Mouse (Mus musculus) limb, embryonic 14.5 days (tissue): ENCODE results near the gene Jmjd8. TPM values are rescaled to one million over a fixed set of nuclear protein-coding genes. Genes with fewer than 3 reads are reported as not detected.

Source experiments
- ATAC-seq: fragments of 200-750 bp; cut with Nextera tagmentation; 2 replicates; pipeline ENCODE4 v1.8.0; 2017; ENCODE audit warnings: low read depth, moderate number of reproducible peaks, moderate TSS enrichment; ENCODE audit not compliant: low FRiP score
- DNase-seq: peaks from one replicate; pipeline ENCODE4 v3.0.0-alpha.2; 2015; ENCODE audit warnings: low spot score
- H3K27ac ChIP-seq: fragments of 300-500 bp; sonication (generic); replicated peaks from 2 replicates; pipeline ENCODE4 v1.5.1; 2014; ENCODE audit warnings: low read depth, mild to moderate bottlenecking, low read length, moderate library complexity, mixed read lengths
- H3K27me3 ChIP-seq: fragments of 300-500 bp; sonication (generic); 2 replicates; pipeline ENCODE4 v1.6.1; 2014; ENCODE audit warnings: low read length, mixed read lengths; ENCODE audit not compliant: control insufficient read depth, insufficient read depth
- H3K36me3 ChIP-seq: fragments of 300-500 bp; sonication (generic); 2 replicates; pipeline ENCODE4 v1.6.1; 2014; ENCODE audit warnings: mild to moderate bottlenecking, low read length, moderate library complexity, mixed read lengths; ENCODE audit not compliant: control insufficient read depth, insufficient read depth
- H3K4me1 ChIP-seq: fragments of 300-500 bp; sonication (generic); 2 replicates; pipeline ENCODE4 v1.6.1; 2014; ENCODE audit warnings: antibody characterized with exemption, low read length, mixed read lengths; ENCODE audit not compliant: control insufficient read depth, insufficient read depth
- H3K4me2 ChIP-seq: fragments of 300-500 bp; sonication (generic); replicated peaks from 2 replicates; pipeline ENCODE4 v1.6.1; 2014; ENCODE audit warnings: low read depth, mild to moderate bottlenecking, low read length, moderate library complexity; ENCODE audit not compliant: severe bottlenecking
- H3K4me3 ChIP-seq: fragments of 300-500 bp; sonication (generic); replicated peaks from 2 replicates; pipeline ENCODE4 v1.5.1; 2014; ENCODE audit warnings: low read length
- H3K9ac ChIP-seq: fragments of 300-500 bp; sonication (generic); 2 replicates; pipeline ENCODE4 v1.6.1; 2014; ENCODE audit warnings: mild to moderate bottlenecking, low read depth, low read length, moderate library complexity; ENCODE audit not compliant: severe bottlenecking
- H3K9me3 ChIP-seq: fragments of 300-500 bp; sonication (generic); 2 replicates; pipeline ENCODE4 v1.6.1; 2016; ENCODE audit warnings: low read length; ENCODE audit not compliant: control insufficient read depth
- POLR2A ChIP-seq: fragments of 200-500 bp; IDR thresholded peaks from 2 replicates; pipeline ENCODE4 v1.8.0; 2012; ENCODE audit warnings: inconsistent platforms, mild to moderate bottlenecking, moderate library complexity, borderline replicate concordance; ENCODE audit not compliant: insufficient read depth, insufficient read length; ENCODE audit errors: extremely low read depth
- WGBS: fragments of 180-500 bp; shearing (Covaris S2); extraction: QIAGEN DNeasy Blood & Tissue Kit; methylation state at CpG from one replicate; pipeline ENCODE4 v1.1.7; 2014; 5-methylcytosine and 5-hydroxymethylcytosine counted together
- polyA plus RNA-seq, 2 experiments: library from polyadenylated mRNA; depleted of rRNA in 1 of 2; stranded (reverse) in 1 of 2; unstranded in 1 of 2; fragments of >200 nt; fragmentation: Nextera tagmentation in 1 of 2; extraction: Ambion mirVana in 1 of 2; gene quantifications; 2 replicates each; pipeline versions ENCODE4 v1.2.1 to v1.2.3; 2012 to 2014

Gene Jmjd8
- polyA plus RNA-seq, 2 experiments: 41.5 to 64.4 TPM

DNA sequence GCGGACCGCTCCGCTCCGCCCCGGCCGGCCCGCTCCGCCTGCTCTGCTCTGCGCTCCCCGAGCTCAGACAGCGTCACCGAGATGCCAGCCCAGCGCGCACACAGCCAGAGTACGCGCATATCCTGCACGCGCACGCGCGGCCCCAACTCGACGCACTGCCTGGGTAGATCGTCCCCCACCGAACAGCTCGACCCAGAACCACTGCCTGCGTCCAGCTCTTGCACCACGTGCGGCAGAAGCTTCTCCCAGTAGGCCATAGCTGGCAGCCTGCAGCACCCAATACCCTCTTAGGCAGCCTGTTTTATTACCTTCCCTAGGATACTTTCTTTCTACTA lies 8.4 kb downstream of the Jmjd8 start, which contains the start of gene Rhbdl1:
Gene Rhbdl1, minus strand, starts transcription at position 220 of the 335 bp plus-strand sequence.
- peaks cover 51% of the 10 kb centered on the region for H3K36me3 ChIP-seq
- peak within 1 kb of the TSS; percentile 53 for H3K9ac ChIP-seq
- H3K4me2 ChIP-seq: peak within 1 kb of the TSS; percentile 75
- ATAC-seq (peak; percentile 6), DNase-seq (no peak)
- WGBS: 0% methylated on average over 6 of the region's 29 CpGs
- H3K4me1 ChIP-seq: peaks cover 35% of the 10 kb centered on the region
- TF ChIP-seq POLR2A: no peak
- peak within 1 kb of the TSS; percentile 34 for H3K4me3 ChIP-seq
- no peak within 1 kb of the TSS; the same call in 1 of the 2 replicates for H3K27ac ChIP-seq
- no peaks in the 10 kb centered on the region for H3K27me3 ChIP-seq
- H3K9me3 ChIP-seq: no peaks in the 10 kb centered on the region

DNA sequence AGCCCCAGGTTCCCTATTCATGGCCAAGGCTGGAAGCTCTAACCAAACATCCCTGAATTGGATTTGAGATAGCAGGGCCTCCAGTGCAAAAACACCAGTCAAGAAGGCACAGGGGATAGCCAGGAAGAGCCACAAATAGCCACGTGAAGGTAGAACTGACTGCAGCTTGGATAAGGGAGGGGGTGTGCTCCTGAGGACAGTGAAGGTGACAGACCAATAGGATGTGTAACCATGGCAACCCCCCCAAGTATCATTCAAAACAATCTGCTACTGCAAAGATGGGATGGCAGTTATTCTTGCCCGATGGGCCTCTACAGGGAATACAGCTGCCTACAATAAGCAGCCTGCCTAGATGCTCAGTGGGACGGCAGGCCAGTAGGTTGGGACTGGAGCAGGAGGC lies 8.9 kb downstream of the Jmjd8 start:
- peak overlapping the region; percentile 8; the same call in 1 of the 2 replicates for H3K9ac ChIP-seq
- DNase-seq (no peak), ATAC-seq (no peak)
- H3K4me3 ChIP-seq: peak overlapping the region; percentile 34; the same call in 1 of the 2 replicates
- 47% methylated on average over 3 of the region's 3 CpGs for WGBS
- H3K27me3 ChIP-seq: no peaks in the 10 kb centered on the region
- H3K4me1 ChIP-seq: peaks cover 34% of the 10 kb centered on the region
- no peak overlapping the region; the same call in 1 of the 2 replicates for H3K27ac ChIP-seq
- no peak for TF ChIP-seq POLR2A
- H3K4me2 ChIP-seq: peak overlapping the region; percentile 75; the same call in 1 of the 2 replicates
- H3K36me3 ChIP-seq: peaks cover 56% of the 10 kb centered on the region
- H3K9me3 ChIP-seq: no peaks in the 10 kb centered on the region

DNA sequence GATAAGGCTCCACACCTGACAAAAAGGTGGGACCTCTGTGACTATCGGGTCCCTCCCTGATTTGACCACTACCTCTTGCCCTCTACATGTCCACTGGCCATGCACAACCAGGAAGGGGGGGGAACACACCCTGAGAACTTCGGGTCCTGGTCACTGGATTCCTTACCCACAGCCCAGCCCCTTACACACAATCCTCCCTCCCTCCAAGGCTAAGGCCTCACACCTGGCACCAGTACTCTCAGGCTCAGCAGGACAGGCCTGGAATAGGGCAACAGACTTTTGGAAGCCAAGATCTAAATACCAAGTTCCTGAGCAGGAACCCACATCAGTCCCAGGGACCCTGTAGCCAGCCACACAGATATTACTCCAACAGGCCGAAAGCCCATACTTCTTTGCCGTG lies 10.2 kb downstream of the Jmjd8 start:
- H3K4me1 ChIP-seq: peaks cover 38% of the 10 kb centered on the region
- DNase-seq (no peak), ATAC-seq (no peak)
- H3K27me3 ChIP-seq: no peaks in the 10 kb centered on the region
- no peak overlapping the region for H3K27ac ChIP-seq
- no peak overlapping the region for H3K9ac ChIP-seq
- peaks cover 56% of the 10 kb centered on the region for H3K36me3 ChIP-seq
- H3K4me2 ChIP-seq: no peak overlapping the region
- H3K9me3 ChIP-seq: no peaks in the 10 kb centered on the region
- no peak for TF ChIP-seq POLR2A
- no peak overlapping the region for H3K4me3 ChIP-seq
- 93% methylated on average over 4 of the region's 4 CpGs for WGBS

DNA sequence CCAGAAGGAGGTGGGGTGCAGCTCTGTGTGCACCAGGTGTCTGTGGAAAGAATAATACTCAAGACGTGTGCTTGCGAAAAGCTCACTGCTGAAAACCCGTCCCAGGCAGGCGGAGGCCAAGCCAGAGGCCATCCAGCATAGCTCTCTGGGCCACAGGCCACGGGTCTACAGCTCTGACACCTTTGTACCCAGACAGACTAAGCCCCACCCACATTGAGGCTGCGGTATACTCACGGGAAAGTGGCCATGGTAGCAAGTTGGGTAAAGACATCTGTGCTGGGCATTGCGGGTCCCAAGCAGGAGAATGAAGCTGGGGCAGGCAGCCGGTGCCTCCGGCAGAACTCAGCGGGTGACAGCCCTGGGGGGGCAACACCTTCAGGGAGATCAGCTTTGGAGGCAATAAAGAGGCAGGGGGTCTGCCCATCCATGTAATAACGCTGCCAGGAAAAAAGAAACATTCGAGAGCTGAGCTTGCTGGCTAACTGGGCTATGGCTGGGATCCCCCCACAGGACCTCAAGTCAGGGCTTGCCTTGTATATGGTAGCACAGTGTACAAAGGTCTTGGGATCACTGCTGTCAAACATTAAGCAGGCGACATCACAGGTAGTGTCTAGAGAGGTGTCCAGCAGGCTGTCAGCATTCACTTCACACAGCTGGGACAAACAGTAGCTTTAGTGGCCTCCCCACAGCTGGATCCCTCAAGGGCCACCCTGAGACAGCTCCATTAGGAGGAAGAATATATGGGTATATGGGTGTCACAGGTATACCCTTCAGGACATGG lies 11.0 kb downstream of the Jmjd8 start:
- no peak overlapping the region for H3K9ac ChIP-seq
- 80% methylated on average over 14 of the region's 14 CpGs for WGBS
- peaks cover 32% of the 10 kb centered on the region for H3K4me1 ChIP-seq
- ATAC-seq (no peak), DNase-seq (no peak)
- H3K27ac ChIP-seq: no peak overlapping the region
- no peak for TF ChIP-seq POLR2A
- no peak overlapping the region for H3K4me2 ChIP-seq
- peaks cover 55% of the 10 kb centered on the region for H3K36me3 ChIP-seq
- H3K27me3 ChIP-seq: no peaks in the 10 kb centered on the region
- H3K4me3 ChIP-seq: no peak overlapping the region
- no peaks in the 10 kb centered on the region for H3K9me3 ChIP-seq

DNA sequence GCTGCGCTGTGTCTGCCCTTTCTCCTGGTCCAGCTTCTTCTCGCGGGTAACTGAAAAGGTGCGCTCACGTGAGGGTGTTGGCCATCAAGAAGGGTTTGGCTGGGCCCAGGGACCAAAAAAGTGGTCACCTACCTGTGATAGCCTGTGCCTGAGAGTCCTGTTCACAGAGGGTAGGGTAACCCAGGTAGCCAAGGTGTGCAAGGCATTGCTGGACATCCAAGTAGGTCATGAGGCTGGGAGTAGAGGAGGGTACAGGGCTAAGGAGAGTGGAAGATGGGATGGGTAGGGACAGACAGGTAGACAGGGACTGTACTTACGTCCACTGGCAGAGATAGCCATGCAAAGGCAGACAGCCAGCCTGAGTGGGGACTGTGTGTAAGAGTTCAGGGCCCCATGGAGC lies 11.9 kb downstream of the Jmjd8 start:
- Histone ChIP-seq H3K4me3 (no peak overlapping the region), H3K4me1 (peaks cover 28% of the 10 kb centered on the region; the same call in 1 of the 2 replicates), H3K36me3 (peaks cover 50% of the 10 kb centered on the region), H3K4me2 (no peak overlapping the region), H3K9ac (no peak overlapping the region), H3K27me3 (no peaks in the 10 kb centered on the region), H3K9me3 (no peaks in the 10 kb centered on the region), H3K27ac (no peak overlapping the region)
- no peak for ATAC-seq
- no peak for DNase-seq
- WGBS: 94% methylated on average over 6 of the region's 6 CpGs
- no peak for TF ChIP-seq POLR2A
